Mouse (Mus musculus) ES-E14 (cell line): Measurements from ENCODE around the gene Atg2b.

Source experiments
- HCFC1 ChIP-seq: IDR thresholded peaks from 2 replicates; pipeline ENCODE4 v1.6.1; 2012; ENCODE audit warnings: low read length, inconsistent platforms, borderline replicate concordance; ENCODE audit not compliant: insufficient read depth
- MAFK ChIP-seq: IDR thresholded peaks from 2 replicates; pipeline ENCODE4 v1.6.1; 2014; ENCODE audit warnings: mild to moderate bottlenecking, low read depth, low read length, inconsistent platforms; ENCODE audit not compliant: insufficient read depth

- no peak for TF ChIP-seq MAFK
- TF ChIP-seq HCFC1, result no peak
Observed at GRCm38 (mm10) chr12:105602581-105603210, 82.3 kb downstream of the Atg2b start, which contains the start of gene Bdkrb1.
